Mouse (Mus musculus) G1E (cell line): Measurements from ENCODE around the gene Ubox5. TPM values are rescaled to one million over a fixed set of nuclear protein-coding genes. Genes with fewer than 3 reads are reported as not detected.

Experiments used
- ATAC-seq: 2 replicates; pipeline ENCODE4 v1.8.0; 2016; ENCODE audit warnings: mild to moderate bottlenecking; ENCODE audit not compliant: insufficient number of reproducible peaks, poor library complexity, low FRiP score, severe bottlenecking; ENCODE audit errors: extremely low read depth
- DNase-seq: peaks from one replicate; pipeline ENCODE4 v3.0.0; 2012; ENCODE audit warnings: low spot score
- H3K27me3 ChIP-seq: 2 replicates; pipeline ENCODE4 v1.6.1; 2012; ENCODE audit warnings: mild to moderate bottlenecking, low read length, inconsistent platforms; ENCODE audit not compliant: insufficient read depth
- H3K36me3 ChIP-seq: replicated peaks from 2 replicates; pipeline ENCODE3; 2012; ENCODE audit warnings: mild to moderate bottlenecking, inconsistent platforms
- H3K4me1 ChIP-seq: 2 replicates; pipeline ENCODE4 v1.6.1; 2012; ENCODE audit warnings: low read depth, low read length, inconsistent platforms, mixed read lengths; ENCODE audit not compliant: insufficient read depth
- H3K4me3 ChIP-seq: 2 replicates; pipeline ENCODE4 v1.5.1; 2012; ENCODE audit warnings: low read depth, mild to moderate bottlenecking, inconsistent platforms, low read length, moderate library complexity, mixed read lengths
- H3K9me3 ChIP-seq: replicated peaks from 2 replicates; pipeline ENCODE4 v1.6.1; 2012; ENCODE audit warnings: inconsistent platforms
- CTCF ChIP-seq: IDR thresholded peaks from 2 replicates; pipeline ENCODE4 v1.5.1; 2012; ENCODE audit warnings: low read depth, low read length, inconsistent platforms, mixed read lengths
- GATA1 ChIP-seq: IDR thresholded peaks from 2 replicates; pipeline ENCODE4 v1.6.1; 2012; ENCODE audit warnings: borderline replicate concordance, low read length, inconsistent platforms, mixed read lengths
- GATA2 ChIP-seq: IDR thresholded peaks from 2 replicates; pipeline ENCODE4 v1.6.1; 2012; ENCODE audit warnings: low read depth, low read length, inconsistent platforms, borderline replicate concordance
- POLR2AphosphoS5 ChIP-seq: IDR thresholded peaks from 2 replicates; pipeline ENCODE4 v1.6.1; 2012; ENCODE audit warnings: low read depth, low read length, inconsistent platforms; ENCODE audit not compliant: insufficient replicate concordance
- TAL1 ChIP-seq: conservative IDR thresholded peaks from 2 replicates; pipeline ENCODE4 v1.6.1; 2012; ENCODE audit warnings: low read depth, low read length, inconsistent platforms, mixed read lengths
- polyA plus RNA-seq: library from polyadenylated mRNA; stranded (reverse); fragments of >175 nt; gene quantifications from 2 replicates; pipeline ENCODE4 v1.2.3, GENCODE M21; 2012
- total RNA-seq, 2 experiments: library from RNA; stranded (forward) in 1 of 2; stranded (reverse) in 1 of 2; fragments of 200-1000 nt in 1 of 2; fragments of >200 nt in 1 of 2; fragmentation: Nextera tagmentation in 1 of 2; gene quantifications; 2 replicates each; pipeline ENCODE4 v1.2.3; 2014 to 2017

Ubox5 gene
- total and polyA plus RNA-seq, 3 experiments: 2.7 to 11.2 (median 9.7) TPM

DNA sequence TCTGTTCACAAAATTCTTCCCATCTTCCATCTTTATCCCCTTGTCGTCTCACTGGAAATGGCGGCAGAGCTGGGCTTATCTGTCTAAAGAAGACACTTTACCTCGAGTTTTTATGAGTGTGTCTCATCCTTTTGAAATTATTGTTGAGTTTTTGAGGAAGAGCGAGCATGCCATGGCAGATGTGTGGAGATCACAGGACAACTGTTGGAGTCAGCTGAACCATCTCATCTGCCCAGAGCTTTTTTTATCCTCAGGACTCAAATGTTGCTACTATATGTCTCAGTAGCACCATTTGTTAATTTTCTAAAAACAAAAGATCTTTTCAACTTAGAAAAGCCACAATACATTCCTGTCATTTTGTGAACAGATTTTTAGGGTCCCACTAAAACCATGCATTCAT lies 15.4 kb upstream of the Ubox5 start:
- TF ChIP-seq GATA2: no peak
- no peak for TF ChIP-seq TAL1
- Histone ChIP-seq H3K9me3 (no peaks in the 10 kb centered on the region), H3K36me3 (peaks cover 21% of the 10 kb centered on the region), H3K4me3 (no peak overlapping the region), H3K27me3 (peaks cover 17% of the 10 kb centered on the region), H3K4me1 (peaks cover 11% of the 10 kb centered on the region)
- ATAC-seq: no peak
- no peak for DNase-seq

GRCm38 (mm10) chr2:130642684-130643369 lies 13.0 kb upstream of the Ubox5 start, which contains the start of gene Lzts3:
Gene Lzts3, minus strand, starts transcription at chr2:130642803.
- H3K36me3 ChIP-seq: peaks cover 8% of the 10 kb centered on the region
- H3K4me3 ChIP-seq: peak within 1 kb of the TSS; percentile 74
- peaks cover 35% of the 10 kb centered on the region for H3K27me3 ChIP-seq
- peaks cover 17% of the 10 kb centered on the region for H3K4me1 ChIP-seq
- TF ChIP-seq GATA2 (no peak), GATA1 (no peak), POLR2AphosphoS5 (no peak), TAL1 (no peak), CTCF (no peak)
- ATAC-seq: peak; percentile 85
- peak; percentile 96 for DNase-seq
- H3K9me3 ChIP-seq: no peaks in the 10 kb centered on the region

- Histone ChIP-seq H3K36me3 (peaks cover 8% of the 10 kb centered on the region), H3K4me3 (peak overlapping the region; percentile 74), H3K4me1 (peaks cover 17% of the 10 kb centered on the region), H3K9me3 (no peaks in the 10 kb centered on the region), H3K27me3 (peaks cover 38% of the 10 kb centered on the region)
- TF ChIP-seq GATA1: no peak
- TF ChIP-seq TAL1: no peak
- no peak for TF ChIP-seq CTCF
- no peak for TF ChIP-seq GATA2
- TF ChIP-seq POLR2AphosphoS5: no peak
- ATAC-seq (no peak), DNase-seq (no peak)
These were observed 12.4 kb upstream of the Ubox5 start for GRCm38 (mm10) chr2:130642197-130642660.

DNA sequence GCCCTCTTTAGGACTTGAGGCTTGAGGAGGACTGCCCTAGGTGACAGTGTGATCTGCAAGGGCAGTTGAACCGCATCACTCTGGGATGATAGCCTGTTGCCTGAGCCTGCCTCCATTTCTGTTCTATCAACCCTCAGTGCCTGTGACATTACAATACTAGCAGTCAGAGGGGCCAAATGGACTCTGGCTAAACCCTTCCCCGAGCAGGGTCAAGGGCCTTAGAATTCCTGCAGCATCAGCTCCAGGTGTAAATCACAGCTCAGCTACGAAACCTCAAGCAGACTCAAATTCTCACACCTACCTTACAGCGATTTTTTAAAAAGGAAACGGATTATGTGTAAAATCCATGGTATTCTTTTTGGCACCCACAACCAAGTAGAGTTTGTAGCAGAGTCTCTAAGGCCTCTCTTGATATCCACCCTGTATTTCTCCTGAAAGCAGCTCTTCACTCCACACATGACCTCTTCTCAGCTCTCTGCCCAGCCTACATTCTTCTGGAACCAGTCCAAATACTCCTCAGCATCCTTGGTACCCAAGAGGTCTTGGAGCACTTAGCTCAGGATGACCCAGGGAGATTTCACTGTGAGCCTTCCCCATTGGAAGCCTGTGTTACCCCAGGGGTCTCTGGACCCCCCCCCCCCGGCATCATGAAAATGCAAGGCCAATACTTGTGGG lies 11.7 kb upstream of the Ubox5 start:
- ATAC-seq: no peak
- H3K27me3 ChIP-seq: peaks cover 43% of the 10 kb centered on the region

DNA sequence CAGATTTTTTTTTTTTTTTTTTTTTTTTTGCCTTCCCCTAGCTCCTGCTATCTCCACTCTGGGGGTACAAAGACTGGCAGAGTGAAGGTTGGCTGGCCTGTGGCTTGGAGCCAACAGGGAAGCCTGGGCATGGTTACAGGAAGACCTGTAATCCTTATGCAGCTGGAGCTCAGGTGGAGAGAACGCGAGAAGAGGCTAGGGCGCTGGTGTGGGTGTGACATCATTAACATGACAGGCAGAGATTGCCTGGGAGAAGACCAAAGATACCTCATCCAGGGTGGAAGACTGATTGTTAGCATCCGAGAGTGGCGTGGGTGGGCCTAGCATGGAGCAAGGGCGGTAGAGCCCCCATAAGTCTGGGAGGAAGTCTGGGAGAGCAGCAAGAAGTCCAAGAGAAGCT lies 9.4 kb upstream of the Ubox5 start:
- DNase-seq (no peak), ATAC-seq (no peak)
- H3K4me3 ChIP-seq: no peak overlapping the region
- H3K36me3 ChIP-seq: peaks cover 3% of the 10 kb centered on the region
- H3K9me3 ChIP-seq: no peaks in the 10 kb centered on the region
- TF ChIP-seq CTCF (no peak), GATA1 (no peak), GATA2 (no peak), POLR2AphosphoS5 (no peak), TAL1 (no peak)
- H3K4me1 ChIP-seq: peaks cover 28% of the 10 kb centered on the region
- H3K27me3 ChIP-seq: peaks cover 62% of the 10 kb centered on the region

More for the DNA sequence above, 11.7 kb upstream of the Ubox5 start:
- peaks cover 3% of the 10 kb centered on the region for H3K36me3 ChIP-seq
- TF ChIP-seq CTCF (no peak), TAL1 (no peak), GATA2 (no peak), POLR2AphosphoS5 (no peak), GATA1 (no peak)
- H3K4me1 ChIP-seq: peaks cover 17% of the 10 kb centered on the region
- no peak overlapping the region for H3K4me3 ChIP-seq
- no peaks in the 10 kb centered on the region for H3K9me3 ChIP-seq
- no peak for DNase-seq

DNA sequence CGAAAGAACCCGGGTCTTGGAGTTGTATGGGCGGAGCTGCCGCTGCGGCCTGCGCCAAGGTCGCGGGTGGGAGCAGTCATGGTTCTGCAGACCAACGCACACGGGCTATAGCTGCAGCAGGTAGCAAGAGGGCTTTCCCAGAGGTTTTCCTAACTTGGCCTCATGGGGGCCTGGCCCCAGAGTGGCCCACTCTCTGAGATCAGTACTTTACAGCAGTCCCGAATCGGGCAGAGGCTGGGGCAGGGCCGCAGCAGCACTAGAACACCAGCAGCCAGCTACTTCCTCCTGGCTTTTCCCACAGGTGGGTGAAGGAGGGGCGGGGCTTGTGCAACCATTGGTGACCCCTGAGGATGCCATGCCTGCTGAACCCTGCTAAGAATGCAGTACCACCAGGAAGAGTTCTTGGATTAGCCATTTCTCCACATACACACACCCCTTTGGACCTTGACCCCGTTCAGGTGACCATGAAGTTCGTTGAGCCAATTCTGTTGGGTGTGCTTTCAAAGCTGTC lies 8.3 kb upstream of the Ubox5 start:
- peaks cover 31% of the 10 kb centered on the region for H3K4me1 ChIP-seq
- no peak overlapping the region for H3K4me3 ChIP-seq
- ATAC-seq: no peak
- DNase-seq: no peak
- H3K36me3 ChIP-seq: peaks cover 3% of the 10 kb centered on the region
- H3K27me3 ChIP-seq: peaks cover 71% of the 10 kb centered on the region
- no peaks in the 10 kb centered on the region for H3K9me3 ChIP-seq
- TF ChIP-seq POLR2AphosphoS5 (no peak), CTCF (no peak), TAL1 (no peak), GATA2 (no peak), GATA1 (no peak)
